Mouse (Mus musculus): Measurements from ENCODE around the gene Ap3b1.

Ap3b1 gene

DNA sequence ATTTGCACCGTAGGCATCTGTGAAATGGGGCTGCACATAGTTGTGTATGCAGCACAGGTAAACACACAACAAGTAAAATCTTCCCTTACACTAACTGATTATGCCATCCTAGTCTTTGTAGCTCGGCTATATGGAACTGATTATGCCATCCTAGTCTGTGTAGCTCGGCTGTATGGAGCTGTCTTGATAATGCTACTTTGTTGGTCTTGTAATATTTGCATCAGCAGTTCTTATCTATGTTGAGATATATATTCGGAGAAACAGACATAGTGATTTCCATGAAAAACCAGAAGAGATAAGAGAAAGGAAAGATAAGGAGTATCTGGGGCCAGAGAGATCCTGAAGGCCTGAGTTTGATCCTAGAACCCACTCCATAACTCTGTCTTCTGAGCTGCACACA is 178.6 kb downstream of the Ap3b1 start:
- no peak for DNase-seq (ENCODE audit: low spot score in 2 of 2)

- DNase-seq (ENCODE audit: low spot score in 2 of 2), result no peak
Observed at GRCm38 (mm10) chr13:94539851-94540646, 181.3 kb downstream of the Ap3b1 start.

- DNase-seq (ENCODE audit: low spot score in 2 of 2), result no peak
Observed at GRCm38 (mm10) chr13:94542061-94542460, 183.3 kb downstream of the Ap3b1 start.

GRCm38 (mm10) chr13:94544211-94544610 is 185.5 kb downstream of the Ap3b1 start:
- DNase-seq (ENCODE audit: low spot score in 2 of 2), result no peak

- DNase-seq (ENCODE audit: low spot score in 2 of 2), result no peak
Observed at GRCm38 (mm10) chr13:94545739-94546138, 187.0 kb downstream of the Ap3b1 start.

DNA sequence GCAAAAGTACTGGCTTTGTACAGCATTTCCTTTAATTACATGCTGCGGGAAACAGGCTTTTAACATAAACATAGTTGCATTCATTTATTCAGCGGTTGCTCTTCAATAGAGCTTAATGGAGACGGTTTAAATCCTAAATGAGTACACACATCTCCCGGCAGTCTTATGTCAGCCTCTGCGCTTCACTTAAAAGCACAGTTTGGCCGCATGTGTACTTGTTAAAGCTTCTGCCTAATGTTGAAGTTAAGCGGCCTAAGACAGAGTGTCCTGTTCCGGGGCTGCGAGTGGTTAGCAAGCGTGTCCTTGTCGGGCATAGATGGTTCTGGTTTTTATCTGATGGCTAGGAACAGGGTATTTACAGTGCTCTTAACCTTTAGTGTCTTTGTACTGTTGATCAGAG is 187.5 kb downstream of the Ap3b1 start:
- no peak for DNase-seq (ENCODE audit: low spot score in 2 of 2)

DNA sequence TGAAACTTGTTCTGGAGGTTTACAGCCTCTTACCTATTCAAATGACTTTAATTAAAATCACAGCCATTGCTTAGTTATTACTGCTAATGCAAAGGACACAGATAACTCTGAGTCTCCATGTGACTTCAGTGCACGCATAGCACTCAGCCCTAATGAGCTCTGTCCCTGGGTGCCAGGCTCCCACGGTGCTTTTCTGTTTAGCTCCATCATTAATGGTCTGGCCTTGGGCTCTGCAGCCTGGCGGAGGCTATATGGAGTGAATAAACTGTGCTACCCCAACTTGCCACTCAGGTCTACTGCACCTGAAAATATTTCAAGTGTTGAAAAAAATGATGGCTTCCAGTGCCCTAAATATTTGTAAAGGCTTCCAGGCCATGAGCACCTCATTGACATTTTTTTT is 190.8 kb downstream of the Ap3b1 start:
- DNase-seq (ENCODE audit: low spot score in 2 of 2), result no peak

- DNase-seq (ENCODE audit: low spot score in 2 of 2), result no peak
Observed at GRCm38 (mm10) chr13:94550037-94550436, 191.3 kb downstream of the Ap3b1 start.

DNA sequence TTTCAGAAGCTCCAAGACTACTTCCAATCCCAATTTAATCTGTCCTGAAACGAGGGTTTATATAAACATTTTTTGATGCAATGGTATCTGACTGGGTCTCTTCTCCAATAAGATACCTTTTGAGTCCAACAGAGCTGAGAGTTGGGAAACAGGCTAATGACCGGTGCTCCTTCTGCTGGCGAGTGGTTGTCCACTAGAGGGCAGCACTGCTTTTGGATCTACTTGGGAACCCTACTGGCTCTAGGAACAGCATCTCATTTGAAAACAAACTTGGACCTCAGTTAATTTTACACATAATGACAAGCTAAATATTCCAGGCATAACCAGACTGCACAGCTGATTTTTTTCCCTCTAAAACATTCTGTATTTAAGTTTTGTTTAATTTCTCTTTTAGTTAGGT is 201.3 kb downstream of the Ap3b1 start:
- DNase-seq (ENCODE audit: low spot score in 2 of 2), result peak; percentile 30 to 39

GRCm38 (mm10) chr13:94560878-94561277 is 202.1 kb downstream of the Ap3b1 start:
- no peak for DNase-seq (ENCODE audit: low spot score in 2 of 2)

DNA sequence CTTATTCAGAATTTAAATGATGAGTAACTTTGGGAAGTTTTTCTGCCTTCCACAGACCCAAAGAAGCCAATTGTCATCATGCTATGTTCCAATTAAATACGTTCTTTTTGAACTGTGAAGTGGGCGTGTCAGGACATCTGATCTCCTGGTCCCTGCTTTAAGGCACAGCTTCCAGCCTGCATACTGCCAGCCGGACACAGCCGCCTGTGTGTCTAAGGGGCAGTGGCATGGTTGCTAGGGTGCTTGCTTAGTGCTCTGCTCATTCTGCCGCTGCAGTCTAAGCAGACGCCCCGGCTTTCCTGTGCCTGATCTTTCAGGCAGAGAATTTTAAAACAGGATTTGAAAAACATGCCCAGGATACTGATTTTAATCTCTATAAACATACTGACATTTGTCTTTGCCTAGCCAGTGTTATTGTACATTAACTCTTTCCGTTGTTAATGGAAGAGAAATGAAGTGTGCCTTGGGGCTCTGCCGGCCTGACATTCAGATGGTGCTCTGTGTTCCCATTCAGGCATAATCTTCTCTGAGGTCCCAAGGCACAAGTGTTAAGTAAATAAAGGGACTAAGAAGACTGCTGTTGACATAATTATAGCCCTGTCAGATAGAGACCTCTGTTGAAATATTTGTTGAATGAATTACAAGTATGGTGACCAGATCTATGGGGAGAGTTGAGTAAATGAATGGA is 204.0 kb downstream of the Ap3b1 start:
- no peak for DNase-seq (ENCODE audit: low spot score in 2 of 2)

GRCm38 (mm10) chr13:94563836-94564235 is 205.1 kb downstream of the Ap3b1 start:
- DNase-seq (ENCODE audit: low spot score in 2 of 2), result no peak

DNA sequence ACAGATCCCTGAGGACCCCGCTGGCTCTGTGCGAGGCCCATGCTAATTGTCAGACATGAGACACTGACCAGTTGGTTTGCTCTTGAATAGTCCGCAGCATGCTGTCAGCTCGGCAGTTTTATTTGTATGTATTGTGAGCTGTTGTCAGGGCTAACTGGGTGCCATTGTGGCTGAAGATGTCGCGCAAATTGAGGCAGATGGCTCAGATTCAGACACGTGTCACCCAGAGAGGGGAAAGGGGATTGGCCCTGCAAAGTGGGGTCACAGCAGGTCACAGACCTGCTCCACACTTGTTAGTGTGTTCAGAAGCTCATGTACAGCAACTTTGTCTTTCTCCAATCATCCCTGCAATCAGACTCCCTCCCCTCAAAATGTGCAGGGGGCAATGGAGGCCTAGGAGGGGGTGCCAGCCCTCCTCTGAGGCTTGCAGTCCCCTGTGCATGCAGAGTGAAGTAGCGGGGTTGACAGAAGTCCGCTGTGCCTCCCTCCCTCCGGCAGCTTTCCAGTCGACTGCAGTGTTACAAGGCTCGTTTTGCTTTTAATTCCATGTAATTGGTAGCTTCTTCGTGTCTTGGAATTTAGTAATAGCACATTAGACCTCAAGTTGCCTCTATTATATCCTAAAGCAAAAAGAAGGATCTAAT is 205.7 kb downstream of the Ap3b1 start:
- no peak for DNase-seq (ENCODE audit: low spot score in 2 of 2)

GRCm38 (mm10) chr13:94565176-94565575 is 206.4 kb downstream of the Ap3b1 start:
- DNase-seq (ENCODE audit: low spot score in 2 of 2), result no peak

DNA sequence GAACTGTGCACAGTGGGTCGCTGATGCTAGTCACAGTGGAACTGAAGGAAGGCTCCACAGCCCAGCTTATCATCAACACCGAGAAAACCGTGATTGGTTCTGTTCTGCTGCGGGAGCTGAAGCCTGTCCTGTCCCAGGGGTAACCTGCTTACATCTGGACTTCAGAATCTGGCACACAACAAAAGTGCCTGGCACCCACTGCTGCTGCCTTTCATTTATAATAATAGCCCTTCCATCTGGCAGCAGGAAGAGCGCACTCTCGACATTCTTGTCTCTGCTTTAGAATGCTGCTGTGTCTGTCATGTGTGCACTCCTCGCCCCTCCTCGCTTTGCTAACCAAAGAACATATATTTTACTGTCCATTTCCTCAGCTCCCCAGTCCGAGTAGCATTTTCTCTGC is 206.9 kb downstream of the Ap3b1 start:
- DNase-seq (ENCODE audit: low spot score in 2 of 2), result no peak

- DNase-seq (ENCODE audit: low spot score in 2 of 2), result no peak
Observed at GRCm38 (mm10) chr13:94567739-94568138, 209.0 kb downstream of the Ap3b1 start.

DNA sequence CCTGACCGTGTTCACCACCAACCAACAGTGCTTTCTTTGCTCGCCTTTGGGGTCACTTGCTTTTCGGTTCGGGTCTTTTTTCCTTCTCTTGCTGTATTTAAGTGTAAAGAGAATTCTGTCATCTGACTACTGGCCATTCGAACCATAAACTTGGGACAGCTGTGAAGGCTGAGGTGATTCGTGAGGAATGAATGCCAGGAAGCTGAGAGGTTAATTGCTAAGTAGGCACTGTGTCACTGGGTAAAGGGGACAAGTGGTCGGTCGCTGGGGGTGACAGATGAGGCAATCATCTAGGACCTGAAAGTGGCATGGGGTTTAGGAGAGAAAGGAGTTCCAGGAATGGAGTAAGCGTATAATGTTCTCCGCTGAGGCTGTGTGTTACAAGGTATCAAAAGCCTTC is 212.2 kb downstream of the Ap3b1 start:
- no peak for DNase-seq (ENCODE audit: low spot score in 2 of 2)

- DNase-seq (ENCODE audit: low spot score in 2 of 2), result no peak
Observed at GRCm38 (mm10) chr13:94573356-94573755, 214.6 kb downstream of the Ap3b1 start.

- DNase-seq (ENCODE audit: low spot score in 2 of 2), result no peak
Observed at GRCm38 (mm10) chr13:94573833-94574232, 215.1 kb downstream of the Ap3b1 start.

GRCm38 (mm10) chr13:94575607-94576398 is 217.0 kb downstream of the Ap3b1 start:
- no peak for DNase-seq (ENCODE audit: low spot score in 2 of 2)

- DNase-seq (ENCODE audit: low spot score in 2 of 2), result no peak
Observed at GRCm38 (mm10) chr13:94576399-94577176, 217.8 kb downstream of the Ap3b1 start.

Data from natural killer cell, adult 2 months (primary cell).